Mouse (Mus musculus): ENCODE data around the gene Ccdc36. TPM values are rescaled to one million over a fixed set of nuclear protein-coding genes. Genes with fewer than 3 reads are reported as not detected.

Gene Ccdc36
- polyA plus RNA-seq, 1 experiment = not detected

DNA sequence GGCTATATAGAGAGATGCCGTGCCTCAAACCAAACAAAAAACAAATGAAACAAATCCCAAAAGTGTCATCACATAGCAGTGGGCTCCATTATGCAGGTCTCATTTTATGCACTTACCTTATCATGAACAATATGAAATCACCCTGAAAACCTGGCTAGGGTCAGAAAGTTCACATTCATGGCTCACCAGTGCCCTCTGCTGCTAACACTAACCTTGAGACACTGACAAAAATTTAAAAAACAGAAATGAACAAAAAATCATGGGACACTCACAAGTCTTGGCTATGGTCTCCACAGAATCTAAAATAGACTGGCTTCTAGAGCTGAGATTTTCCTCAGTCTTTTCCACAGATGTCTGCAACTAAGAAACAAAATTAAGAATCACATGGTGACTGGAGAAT, 16.1 kb downstream of the Ccdc36 start:
- Histone ChIP-seq H3K27me3 (ENCODE audit: control insufficient read depth, insufficient read depth, low read length) (no peaks in the 10 kb centered on the region), H3K27ac (ENCODE audit: insufficient read depth, low read depth, low read length) (no peak overlapping the region), H3K4me1 (ENCODE audit: control insufficient read depth, insufficient read depth, insufficient read length, low read length) (no peaks in the 10 kb centered on the region), H3K4me3 (ENCODE audit: low read depth, low read length) (no peak overlapping the region), H3K36me3 (ENCODE audit: control insufficient read depth, insufficient read depth, low read length) (no peaks in the 10 kb centered on the region)
- WGBS = 65% methylated on average over 1 of the region's 1 CpGs
- TF ChIP-seq CTCF (IDR thresholded peaks at IDR 0.05; ENCODE audit: extremely low read depth, insufficient read length, insufficient replicate concordance, low read depth, low read length) (no peak), POLR2A (IDR thresholded peaks at IDR 0.05; ENCODE audit: low read depth, low read length) (no peak)

DNA sequence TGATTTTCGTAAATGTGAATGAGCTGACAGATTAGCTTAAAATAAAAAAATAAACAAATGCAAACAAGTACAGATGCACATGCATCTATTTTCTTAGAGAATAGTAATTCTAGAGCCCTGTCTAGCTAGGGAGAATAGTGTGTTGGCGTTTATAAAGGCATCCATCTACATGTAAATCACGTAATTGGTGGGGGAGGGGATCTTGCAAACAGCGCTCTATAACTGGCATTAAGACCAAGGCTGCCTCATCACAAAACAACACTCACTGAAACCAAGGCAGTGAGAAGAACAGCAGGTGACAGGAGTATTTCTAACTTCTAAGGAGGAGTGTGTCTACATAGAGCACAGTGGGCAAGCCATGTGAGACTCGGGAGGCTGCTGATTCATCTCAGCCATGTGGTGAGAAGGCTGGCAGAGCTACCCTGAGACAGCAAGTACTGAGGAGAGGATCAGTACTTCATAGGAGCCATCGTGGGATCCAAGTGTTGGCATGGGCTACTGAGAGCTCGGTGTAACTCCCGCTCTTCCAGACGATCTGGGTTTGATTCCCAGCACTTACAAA, 16.8 kb downstream of the Ccdc36 start:
- 82% methylated on average over 9 of the region's 9 CpGs for WGBS
- no peak overlapping the region for H3K4me3 ChIP-seq (ENCODE audit: low read depth, low read length)
- no peak overlapping the region for H3K27ac ChIP-seq (ENCODE audit: insufficient read depth, low read depth, low read length)
- H3K27me3 ChIP-seq (ENCODE audit: control insufficient read depth, insufficient read depth, low read length) = no peaks in the 10 kb centered on the region
- H3K36me3 ChIP-seq (ENCODE audit: control insufficient read depth, insufficient read depth, low read length) = no peaks in the 10 kb centered on the region
- TF ChIP-seq CTCF (IDR thresholded peaks at IDR 0.05; ENCODE audit: extremely low read depth, insufficient read length, insufficient replicate concordance, low read depth, low read length) (no peak), POLR2A (IDR thresholded peaks at IDR 0.05; ENCODE audit: low read depth, low read length) (no peak)
- H3K4me1 ChIP-seq (ENCODE audit: control insufficient read depth, insufficient read depth, insufficient read length, low read length) = no peaks in the 10 kb centered on the region

DNA sequence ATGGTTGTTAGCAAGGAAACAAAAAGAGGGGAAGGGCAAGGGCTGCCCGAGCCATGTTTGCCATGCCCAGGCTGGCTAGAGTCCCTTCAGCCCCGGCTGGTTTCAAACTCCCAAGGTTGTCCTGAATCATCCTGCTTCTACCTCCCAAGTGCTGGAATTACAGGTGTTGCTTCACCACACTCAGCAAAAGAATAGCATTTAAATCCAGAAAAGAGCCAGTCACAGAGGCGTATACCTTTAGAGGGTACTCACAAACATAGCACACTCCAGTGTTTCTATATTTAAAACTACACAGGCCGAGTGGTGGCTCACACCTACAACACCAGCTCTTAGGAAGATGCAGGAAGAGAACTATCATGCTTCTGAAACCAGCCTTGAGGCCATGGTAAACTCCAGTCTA, 18.7 kb downstream of the Ccdc36 start:
- H3K27ac ChIP-seq (ENCODE audit: insufficient read depth, low read depth, low read length) = no peak overlapping the region
- TF ChIP-seq CTCF (IDR thresholded peaks at IDR 0.05; ENCODE audit: extremely low read depth, insufficient read length, insufficient replicate concordance, low read depth, low read length) (no peak), POLR2A (IDR thresholded peaks at IDR 0.05; ENCODE audit: low read depth, low read length) (no peak)
- 0 out of 2 replicates have a peak, but pooled peaks cover 2% of the 10 kb centered on the region for H3K4me1 ChIP-seq (ENCODE audit: control insufficient read depth, insufficient read depth, insufficient read length, low read length)
- WGBS = 85% methylated on average over 4 of the region's 4 CpGs
- no peak overlapping the region for H3K4me3 ChIP-seq (ENCODE audit: low read depth, low read length)
- no peaks in the 10 kb centered on the region for H3K36me3 ChIP-seq (ENCODE audit: control insufficient read depth, insufficient read depth, low read length)
- H3K27me3 ChIP-seq (ENCODE audit: control insufficient read depth, insufficient read depth, low read length) = no peaks in the 10 kb centered on the region

DNA sequence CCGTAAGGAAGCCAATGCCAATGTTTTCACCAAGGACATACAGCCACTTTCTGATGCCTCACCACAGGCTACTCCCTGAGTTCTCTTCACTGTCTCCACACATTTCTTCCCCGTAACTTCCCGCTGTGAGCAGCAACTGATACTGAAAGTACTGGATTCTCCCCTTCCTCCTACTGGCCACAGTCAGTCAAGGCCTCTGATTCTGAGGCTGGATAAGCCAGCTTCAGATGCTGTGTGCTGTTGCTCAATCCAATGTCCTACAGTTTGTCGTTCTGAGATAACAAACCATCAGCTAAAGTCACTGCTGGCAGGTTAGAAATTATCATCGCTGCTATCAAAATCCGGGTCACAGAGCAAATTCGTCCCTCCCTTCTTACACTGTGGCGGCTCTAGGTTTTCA, 23.8 kb downstream of the Ccdc36 start:
- no peaks in the 10 kb centered on the region for H3K36me3 ChIP-seq (ENCODE audit: control insufficient read depth, insufficient read depth, low read length)
- no peak overlapping the region for H3K4me3 ChIP-seq (ENCODE audit: low read depth, low read length)
- WGBS = 46% methylated on average over 8 of the region's 8 CpGs
- peaks cover 2% of the 10 kb centered on the region; the same call in 1 of the 2 replicates for H3K4me1 ChIP-seq (ENCODE audit: control insufficient read depth, insufficient read depth, insufficient read length, low read length)
- no peaks in the 10 kb centered on the region for H3K27me3 ChIP-seq (ENCODE audit: control insufficient read depth, insufficient read depth, low read length)
- no peak for TF ChIP-seq CTCF (IDR thresholded peaks at IDR 0.05; ENCODE audit: extremely low read depth, insufficient read length, insufficient replicate concordance, low read depth, low read length)
- no peak for TF ChIP-seq POLR2A (IDR thresholded peaks at IDR 0.05; ENCODE audit: low read depth, low read length)
- H3K27ac ChIP-seq (ENCODE audit: insufficient read depth, low read depth, low read length) = no peak overlapping the region

DNA sequence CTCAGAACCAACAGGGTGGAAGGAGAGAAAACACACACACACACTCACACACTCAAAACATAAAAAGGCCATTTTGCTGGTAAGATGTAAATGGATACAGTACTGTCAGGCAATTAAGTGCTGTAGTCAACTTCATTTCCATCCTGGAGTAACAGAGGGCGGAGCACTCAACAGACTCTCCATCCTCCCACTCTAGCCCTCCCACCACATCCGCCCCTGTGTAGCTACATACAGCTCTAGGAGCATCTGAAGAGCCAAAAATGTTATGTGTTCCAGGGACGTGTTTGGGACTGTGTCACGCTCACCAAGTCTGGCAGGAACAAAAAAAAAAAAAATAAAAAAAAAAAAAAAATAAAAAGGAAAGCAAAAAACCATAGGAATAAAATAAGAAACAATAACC, 25.2 kb downstream of the Ccdc36 start:
- H3K36me3 ChIP-seq (ENCODE audit: control insufficient read depth, insufficient read depth, low read length) = no peaks in the 10 kb centered on the region
- peaks cover 2% of the 10 kb centered on the region; the same call in 1 of the 2 replicates for H3K4me1 ChIP-seq (ENCODE audit: control insufficient read depth, insufficient read depth, insufficient read length, low read length)
- TF ChIP-seq CTCF (IDR thresholded peaks at IDR 0.05; ENCODE audit: extremely low read depth, insufficient read length, insufficient replicate concordance, low read depth, low read length) (no peak), POLR2A (IDR thresholded peaks at IDR 0.05; ENCODE audit: low read depth, low read length) (no peak)
- H3K4me3 ChIP-seq (ENCODE audit: low read depth, low read length) = no peak overlapping the region
- H3K27ac ChIP-seq (ENCODE audit: insufficient read depth, low read depth, low read length) = no peak overlapping the region
- H3K27me3 ChIP-seq (ENCODE audit: control insufficient read depth, insufficient read depth, low read length) = no peaks in the 10 kb centered on the region
- 80% methylated on average over 4 of the region's 4 CpGs for WGBS

DNA sequence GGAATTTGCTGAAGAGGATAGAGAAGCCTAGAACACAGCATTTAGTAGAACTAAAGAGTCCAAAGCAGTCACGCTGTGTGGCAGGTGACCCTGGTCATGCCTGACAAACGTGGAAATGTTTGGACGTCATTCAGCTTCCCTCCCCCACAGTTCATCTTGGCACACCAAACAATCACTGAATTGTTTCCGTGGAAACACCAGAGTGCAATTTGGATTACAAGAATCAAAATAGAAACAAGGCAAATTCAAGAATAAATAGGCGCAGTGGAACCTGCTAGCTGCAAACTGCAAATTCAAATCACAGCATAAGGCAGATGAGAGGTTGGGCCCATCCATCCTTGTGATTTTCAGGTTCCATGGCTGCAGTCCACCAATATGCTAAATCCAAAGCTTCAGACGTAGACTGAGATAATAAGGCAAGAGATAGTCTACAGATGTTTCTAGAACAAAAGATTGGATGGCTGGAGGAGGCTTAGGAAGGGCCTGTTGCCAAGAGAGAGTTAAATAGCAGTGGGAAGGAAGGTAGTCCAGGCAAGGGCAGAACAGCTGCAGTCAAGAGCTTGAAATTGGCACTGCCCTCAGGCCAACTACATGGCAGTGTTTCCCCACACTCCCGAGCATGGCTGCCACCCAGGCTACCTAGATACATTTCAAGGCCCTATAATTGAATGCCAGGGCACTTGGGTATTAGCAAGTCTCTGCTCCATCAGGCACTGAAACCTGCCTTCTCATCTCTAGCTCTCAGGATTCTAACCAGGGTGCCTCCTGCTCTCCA, 26.9 kb downstream of the Ccdc36 start:
- 58% methylated on average over 7 of the region's 7 CpGs for WGBS
- Histone ChIP-seq H3K36me3 (ENCODE audit: control insufficient read depth, insufficient read depth, low read length) (no peaks in the 10 kb centered on the region), H3K4me1 (ENCODE audit: control insufficient read depth, insufficient read depth, insufficient read length, low read length) (peaks cover 2% of the 10 kb centered on the region; the same call in 1 of the 2 replicates), H3K4me3 (ENCODE audit: low read depth, low read length) (no peak overlapping the region), H3K27ac (ENCODE audit: insufficient read depth, low read depth, low read length) (peak overlapping the region; percentile 9), H3K27me3 (ENCODE audit: control insufficient read depth, insufficient read depth, low read length) (no peaks in the 10 kb centered on the region)
- TF ChIP-seq POLR2A (IDR thresholded peaks at IDR 0.05; ENCODE audit: low read depth, low read length) (no peak), CTCF (IDR thresholded peaks at IDR 0.05; ENCODE audit: extremely low read depth, insufficient read length, insufficient replicate concordance, low read depth, low read length) (no peak)

DNA sequence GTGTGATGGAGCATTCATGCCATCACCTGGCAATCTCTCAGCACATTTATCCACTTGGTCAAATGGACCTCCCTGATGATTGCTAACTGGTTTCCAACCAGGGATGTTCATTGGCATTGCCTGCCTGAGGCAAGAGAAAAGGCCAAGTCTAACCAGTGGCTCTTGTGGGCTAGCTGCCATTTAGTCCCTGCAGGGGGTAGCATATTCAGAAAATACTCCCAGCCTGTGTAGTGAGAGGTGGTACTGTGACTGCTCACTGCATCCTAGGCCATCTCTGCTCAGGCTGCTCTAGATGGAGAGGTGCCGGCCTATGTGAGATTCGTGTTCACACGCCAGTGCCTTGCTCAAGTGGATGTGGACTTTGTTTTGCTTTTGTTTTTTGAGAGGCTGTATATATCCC, 30.0 kb downstream of the Ccdc36 start:
- no peaks in the 10 kb centered on the region for H3K27me3 ChIP-seq (ENCODE audit: control insufficient read depth, insufficient read depth, low read length)
- TF ChIP-seq CTCF (IDR thresholded peaks at IDR 0.05; ENCODE audit: extremely low read depth, insufficient read length, insufficient replicate concordance, low read depth, low read length) = no peak
- TF ChIP-seq POLR2A (IDR thresholded peaks at IDR 0.05; ENCODE audit: low read depth, low read length) = no peak
- no peak overlapping the region for H3K4me3 ChIP-seq (ENCODE audit: low read depth, low read length)
- 90% methylated on average over 3 of the region's 3 CpGs for WGBS
- H3K27ac ChIP-seq (ENCODE audit: insufficient read depth, low read depth, low read length) = no peak overlapping the region
- peaks cover 2% of the 10 kb centered on the region for H3K36me3 ChIP-seq (ENCODE audit: control insufficient read depth, insufficient read depth, low read length)
- no peaks in the 10 kb centered on the region; the same call in 1 of the 2 replicates for H3K4me1 ChIP-seq (ENCODE audit: control insufficient read depth, insufficient read depth, insufficient read length, low read length)

Data from small intestine, adult 2 months (tissue).